Mouse (Mus musculus) Patski (cell line): ENCODE data around the gene Rin3. TPM values are rescaled to one million over a fixed set of nuclear protein-coding genes. Genes with fewer than 3 reads are reported as not detected.
A peak's percentile ranks its signal among the peaks of the same experiment; 100 is the strongest.

ENCODE experiments used
- ATAC-seq: fragments of 100-300 bp; one replicate; pipeline ENCODE4 v1.8.0; 2021
- CTCF ChIA-PET: fragments of 350-600 bp; sonication (Branson Sonifier 250); formaldehyde crosslinking; loops from one replicate; lab custom pipeline; 2022; ENCODE audit warnings: inconsistent platforms; lab: Charles Lee
- POLR2A ChIA-PET: fragments of 350-600 bp; sonication (Branson Sonifier 250); formaldehyde crosslinking; loops from one replicate; lab custom pipeline; 2022; ENCODE audit warnings: antibody characterized with exemption, inconsistent platforms; lab: Charles Lee
- DNase-seq: peaks from one replicate; pipeline ENCODE4 v3.0.0-alpha.2; 2011; ENCODE audit warnings: low read depth, low spot score
- H3K27me3 ChIP-seq: fragments of 371-371 bp; one replicate; pipeline ENCODE4 v1.5.1; 2021
- CTCF ChIP-seq: fragments of 100-300 bp; IDR thresholded peaks from one replicate; pipeline ENCODE4 v1.5.1; 2021
- in situ Hi-C: fragments of 300-500 bp; cut with MboI; formaldehyde crosslinking; loops from 3 replicates; pipeline ENCODE4 v1.11.1; 2018; ENCODE audit warnings: low pct_unique_long_range_greater_than_20kb, mixed read lengths
- polyA plus RNA-seq: library from polyadenylated mRNA; unstranded; gene quantifications from one replicate; pipeline ENCODE4 v1.2.3, GENCODE M21; 2021

Gene Rin3
- polyA plus RNA-seq, 1 experiment from 2014 or later = 31.6 TPM

DNA sequence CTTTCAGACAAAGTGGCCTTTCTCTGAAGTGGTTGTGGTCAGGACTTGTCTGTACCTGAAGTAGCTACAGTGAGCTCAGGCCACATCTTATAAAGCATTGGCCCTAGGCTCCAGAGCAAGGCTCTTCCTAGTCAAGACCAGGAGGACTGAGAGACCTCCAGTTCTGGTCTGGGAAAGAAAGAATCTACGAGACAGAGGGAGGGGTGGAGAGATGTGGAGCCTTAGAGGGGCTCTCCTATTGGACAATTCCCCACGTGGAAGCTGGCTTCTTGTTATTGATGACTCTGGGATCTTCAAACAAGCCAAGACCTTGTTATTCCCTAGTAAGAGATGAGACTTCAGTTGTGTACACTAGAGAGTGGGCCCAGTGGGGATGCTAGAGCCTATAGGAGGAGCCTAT lies 6.0 kb downstream of the Rin3 start:
- no peaks in the 10 kb centered on the region for H3K27me3 ChIP-seq
- in situ Hi-C loops = loop anchor here (10.0 kb wide), 1 partner anchor 176 kb away; the partner anchor contains the start of gene Golga5
- POLR2A ChIA-PET = no interaction called here
- TF ChIP-seq CTCF = no peak
- ATAC-seq (no peak), DNase-seq (no peak)
- CTCF ChIA-PET = no interaction called here

DNA sequence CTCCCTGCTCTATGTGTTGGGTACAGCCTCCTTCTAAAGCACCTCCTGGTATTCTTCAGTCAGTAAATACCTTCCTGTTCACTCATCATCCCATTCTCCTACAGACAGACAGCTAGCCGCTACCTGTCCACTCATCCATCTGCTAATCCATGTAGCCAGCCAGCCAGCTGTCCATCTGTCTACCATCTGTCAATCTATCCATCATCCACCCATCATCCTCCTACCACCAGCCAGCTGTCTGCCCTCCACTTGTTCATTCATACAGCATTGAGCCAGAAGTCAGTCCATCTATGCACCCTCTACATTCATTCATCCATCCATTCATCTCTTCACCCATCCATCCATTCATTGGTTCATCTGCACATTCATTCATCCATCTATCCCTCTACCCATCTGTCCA lies 6.7 kb downstream of the Rin3 start:
- in situ Hi-C loops = loop anchor here (10.0 kb wide), 1 partner anchor 175 kb away; the partner anchor contains the start of gene Golga5
- ChIA-PET POLR2A (no interaction called here), CTCF (no interaction called here)
- no peak for DNase-seq
- no peaks in the 10 kb centered on the region for H3K27me3 ChIP-seq
- no peak for TF ChIP-seq CTCF
- no peak for ATAC-seq

DNA sequence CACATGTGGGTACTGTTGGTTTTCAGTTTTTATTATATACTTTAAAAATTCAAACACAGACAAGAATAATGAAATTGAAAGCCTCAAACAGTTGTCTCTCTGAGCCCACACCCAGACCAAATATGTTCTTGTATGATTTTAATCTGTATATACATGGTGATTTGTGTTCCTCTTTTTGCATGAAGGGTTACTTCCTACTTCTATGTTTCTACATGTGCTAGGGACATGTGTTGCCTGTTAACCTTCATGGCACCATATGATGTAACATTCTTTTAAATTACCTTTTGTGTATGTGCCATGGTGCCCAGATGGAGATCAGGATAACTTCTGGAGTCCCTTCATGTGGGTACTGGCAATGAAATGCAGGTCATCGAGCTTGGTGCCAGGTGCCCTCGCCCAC lies 7.8 kb downstream of the Rin3 start:
- in situ Hi-C loops = no loop called here
- DNase-seq (no peak), ATAC-seq (no peak)
- H3K27me3 ChIP-seq = no peaks in the 10 kb centered on the region
- TF ChIP-seq CTCF = no peak
- CTCF ChIA-PET = no interaction called here
- POLR2A ChIA-PET = no interaction called here

DNA sequence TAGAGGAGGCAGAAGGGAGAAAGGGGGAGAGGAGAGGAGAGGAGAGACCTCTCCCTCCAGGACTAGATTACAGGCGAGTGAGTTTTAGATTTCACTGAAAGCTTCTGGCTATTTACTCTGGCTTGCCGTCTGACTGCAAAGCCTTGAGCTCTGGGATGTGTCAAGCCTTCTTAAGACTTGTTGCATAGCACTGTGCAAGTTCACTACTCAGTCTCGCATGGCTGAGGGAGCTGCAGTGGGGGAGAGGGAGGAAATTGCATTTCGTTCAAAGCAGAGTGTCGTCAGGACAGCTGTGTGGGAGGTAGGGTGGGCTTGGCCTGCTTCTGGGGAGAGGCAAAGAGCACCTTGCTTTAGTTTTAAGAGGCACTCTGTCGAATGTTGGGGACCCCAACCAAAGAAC lies 8.8 kb downstream of the Rin3 start:
- DNase-seq (no peak), ATAC-seq (peak; percentile 74)
- TF ChIP-seq CTCF = no peak
- no peaks in the 10 kb centered on the region for H3K27me3 ChIP-seq
- ChIA-PET CTCF (interaction anchor here (1.1 kb wide), 1 partner anchor 55 kb away, joined by 3 read pairs; no protein-coding TSS in a partner anchor), POLR2A (no interaction called here)
- in situ Hi-C loops = no loop called here

DNA sequence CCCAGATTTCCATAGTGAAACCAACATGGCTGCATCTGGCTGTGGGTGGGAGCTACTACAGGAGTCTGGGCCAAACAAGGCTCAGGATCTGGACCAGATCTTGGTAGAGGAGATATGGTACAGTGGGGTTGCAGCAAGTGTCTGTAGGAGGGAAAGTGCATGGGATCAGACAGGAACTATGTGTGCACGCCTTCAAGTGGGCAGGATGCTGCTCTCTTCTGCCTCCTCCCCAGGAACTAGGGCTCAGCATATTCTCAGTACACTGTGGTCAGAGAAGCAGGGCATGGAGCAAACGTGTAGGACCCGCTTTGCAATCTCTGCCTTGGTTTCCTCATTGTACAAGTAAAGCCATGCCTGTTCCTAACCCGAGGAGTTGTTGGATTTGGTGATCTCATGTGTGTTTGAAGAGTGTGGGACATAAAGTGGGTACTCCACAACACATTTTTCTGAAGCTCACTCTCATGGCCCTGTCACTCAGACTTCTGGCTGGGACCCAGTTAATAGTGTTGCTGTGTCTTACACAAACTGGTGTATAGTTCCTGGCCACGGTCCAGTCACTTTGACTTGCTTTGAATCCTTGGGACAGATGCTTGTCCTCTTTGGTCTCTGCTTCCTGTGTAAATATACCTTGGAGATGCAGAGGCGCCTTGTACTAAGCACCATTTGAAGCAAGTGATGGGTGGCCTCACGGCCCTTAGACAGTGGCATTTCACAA lies 9.8 kb downstream of the Rin3 start:
- in situ Hi-C loops = no loop called here
- H3K27me3 ChIP-seq = no peaks in the 10 kb centered on the region
- ATAC-seq (peak; percentile 2), DNase-seq (no peak)
- no peak for TF ChIP-seq CTCF
- POLR2A ChIA-PET = no interaction called here
- CTCF ChIA-PET = no interaction called here

DNA sequence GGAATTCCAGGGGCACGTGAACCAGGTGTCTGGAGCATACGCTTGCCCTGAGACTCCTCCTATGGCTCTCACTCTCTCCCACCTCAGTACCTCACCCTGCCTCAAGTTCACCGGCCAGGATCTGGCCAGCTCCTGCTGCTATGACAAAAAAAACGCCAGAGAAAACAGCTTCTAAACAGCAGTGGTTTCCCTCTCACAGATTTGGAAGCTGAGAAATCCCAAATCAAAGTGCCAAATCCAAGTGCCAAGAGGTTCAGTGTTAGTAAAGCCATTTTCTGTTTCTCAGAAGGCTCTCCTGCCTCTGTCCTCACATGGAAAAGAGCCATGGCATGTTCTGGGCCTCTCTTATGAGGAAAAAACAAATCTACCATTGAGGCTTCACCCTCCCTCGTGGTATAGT lies 11.8 kb downstream of the Rin3 start:
- ChIA-PET POLR2A (no interaction called here), CTCF (no interaction called here)
- no peaks in the 10 kb centered on the region for H3K27me3 ChIP-seq
- DNase-seq (no peak), ATAC-seq (no peak)
- TF ChIP-seq CTCF = no peak
- in situ Hi-C loops = no loop called here

DNA sequence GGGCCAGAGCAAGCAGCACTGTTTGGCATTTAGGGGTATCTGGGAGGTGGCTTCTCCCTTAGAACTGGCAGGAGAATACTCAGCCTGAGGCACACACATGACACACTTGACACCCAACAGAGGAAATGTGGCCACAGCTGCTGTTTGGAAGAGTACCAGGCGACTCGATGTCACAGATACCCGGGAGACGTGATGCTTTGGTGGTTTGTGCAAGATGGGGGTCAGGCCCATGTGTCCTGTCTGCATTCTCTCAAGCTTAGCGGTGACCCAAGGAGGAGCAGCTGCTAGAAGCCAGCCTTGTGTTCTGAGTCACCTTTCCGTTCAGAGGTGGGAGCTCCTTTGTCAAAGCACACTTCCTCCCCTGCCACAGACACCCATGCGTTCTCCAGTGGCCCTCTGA lies 12.4 kb downstream of the Rin3 start:
- CTCF ChIA-PET = no interaction called here
- ATAC-seq = no peak
- in situ Hi-C loops = no loop called here
- DNase-seq = no peak
- H3K27me3 ChIP-seq = no peaks in the 10 kb centered on the region
- TF ChIP-seq CTCF = no peak
- POLR2A ChIA-PET = no interaction called here

DNA sequence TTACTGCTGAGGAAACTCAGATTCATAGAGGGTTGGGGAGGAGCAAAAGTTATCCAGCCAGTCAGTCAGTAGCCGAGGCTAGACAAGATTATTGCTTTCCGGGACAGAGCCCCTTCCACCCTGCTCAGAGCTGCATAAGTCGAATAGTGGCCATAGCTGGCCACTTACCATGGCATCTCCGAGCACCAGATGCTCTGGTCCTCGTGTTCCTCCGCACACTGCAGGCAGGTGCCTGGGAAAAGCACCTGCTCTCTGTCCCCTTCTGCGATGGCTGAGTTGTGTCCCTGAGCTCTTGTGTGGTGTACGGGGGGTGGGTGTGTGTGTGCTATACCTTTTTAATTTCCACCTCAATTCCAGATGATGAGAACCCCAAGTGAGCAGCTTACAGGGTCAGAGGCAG lies 12.8 kb downstream of the Rin3 start:
- CTCF ChIA-PET = no interaction called here
- TF ChIP-seq CTCF = no peak
- no peak for ATAC-seq
- in situ Hi-C loops = no loop called here
- no peaks in the 10 kb centered on the region for H3K27me3 ChIP-seq
- no peak for DNase-seq
- POLR2A ChIA-PET = interaction anchor here (1.5 kb wide), 1 partner anchor 13 kb away, joined by 4 read pairs; no protein-coding TSS in a partner anchor

DNA sequence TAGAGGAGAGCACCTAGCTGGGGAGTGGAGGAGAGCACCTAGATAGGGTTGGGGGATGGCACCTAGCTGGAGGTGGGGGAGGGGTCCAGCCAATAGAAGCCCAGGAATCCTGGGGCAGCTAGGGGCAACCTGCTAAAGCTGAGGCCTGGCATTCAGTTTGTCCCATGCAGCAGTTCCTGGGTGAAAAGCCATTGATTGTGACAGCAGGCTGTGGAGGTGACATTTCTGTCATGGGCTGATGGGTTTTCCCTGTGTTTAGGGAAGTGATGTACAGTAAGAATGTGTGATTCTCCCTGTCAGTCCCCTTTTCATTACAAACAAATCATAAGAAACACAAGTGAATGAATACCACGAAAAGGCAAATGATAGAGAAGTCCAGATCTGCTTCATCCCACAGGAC lies 13.5 kb downstream of the Rin3 start:
- DNase-seq = no peak
- CTCF ChIA-PET = interaction anchor here (1.2 kb wide), 1 partner anchor 9 kb away, joined by 4 read pairs; no protein-coding TSS in a partner anchor
- POLR2A ChIA-PET = interaction anchor here (1.5 kb wide), 1 partner anchor 12 kb away, joined by 4 read pairs; no protein-coding TSS in a partner anchor
- no peak for ATAC-seq
- no peaks in the 10 kb centered on the region for H3K27me3 ChIP-seq
- in situ Hi-C loops = no loop called here
- TF ChIP-seq CTCF = no peak

DNA sequence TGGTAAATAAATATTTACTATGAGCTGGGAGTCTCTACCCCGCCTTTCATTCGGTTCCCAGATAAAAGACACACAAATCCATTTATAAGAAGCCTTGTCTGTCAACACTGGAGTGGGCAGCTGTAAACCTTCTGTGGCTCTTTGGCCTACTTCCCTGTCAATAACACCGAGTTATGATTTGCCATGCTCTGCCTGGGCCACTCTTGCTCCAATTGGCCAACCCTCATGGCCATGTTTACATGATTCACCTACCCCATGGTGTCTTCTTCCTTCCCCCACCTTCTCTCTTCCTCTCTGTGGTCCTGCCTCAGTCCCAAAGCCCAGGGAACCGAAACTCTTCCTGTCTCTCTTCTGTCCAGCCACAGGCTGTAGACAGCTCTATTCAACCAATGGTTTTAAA lies 14.1 kb downstream of the Rin3 start:
- ATAC-seq = no peak
- no peaks in the 10 kb centered on the region for H3K27me3 ChIP-seq
- ChIA-PET CTCF (interaction anchor here (0.8 to 1.2 kb wide), 2 partner anchors 9 kb away, joined by 3 to 4 read pairs; no protein-coding TSS in a partner anchor), POLR2A (interaction anchor here (1.1 to 1.5 kb wide), 2 partner anchors 12 to 13 kb away, joined by 3 to 4 read pairs; no protein-coding TSS in a partner anchor)
- no peak for DNase-seq
- no peak for TF ChIP-seq CTCF
- in situ Hi-C loops = no loop called here

DNA sequence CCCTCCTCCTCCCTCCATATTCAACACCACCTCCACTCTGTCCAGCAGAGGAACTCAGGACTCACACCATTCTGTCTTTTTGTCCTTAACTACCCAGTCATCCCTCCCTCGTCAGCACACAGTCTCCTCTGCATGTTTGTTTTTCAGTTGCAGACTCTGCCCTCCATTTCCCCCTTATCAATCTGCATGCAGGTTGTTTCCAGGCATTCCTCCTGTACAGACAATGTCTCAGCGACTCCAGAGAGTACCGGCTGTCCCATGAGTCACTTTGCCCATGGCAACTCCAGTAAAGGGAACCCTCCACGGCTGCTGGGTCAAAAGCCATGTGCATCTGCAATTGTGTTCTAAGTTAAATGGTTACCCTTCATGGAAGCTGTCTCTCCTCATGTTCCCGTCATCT lies 16.4 kb downstream of the Rin3 start:
- in situ Hi-C loops = no loop called here

More for the DNA sequence above, 16.4 kb downstream of the Rin3 start:
- H3K27me3 ChIP-seq = no peaks in the 10 kb centered on the region
- DNase-seq = no peak
- no peak for TF ChIP-seq CTCF
- POLR2A ChIA-PET = no interaction called here
- ATAC-seq = no peak
- CTCF ChIA-PET = no interaction called here
